Mouse (Mus musculus) effector memory CD4-positive, alpha-beta T cell, adult 7 months (primary cell): ENCODE data around the gene Prpf19. TPM values are rescaled to one million over a fixed set of nuclear protein-coding genes. Genes with fewer than 3 reads are reported as not detected.

Experiments
- polyA plus RNA-seq: library from polyadenylated mRNA; unstranded; fragments of 100-300 nt; shearing (Covaris generic); gene quantifications from one replicate; pipeline ENCODE4 v1.2.1, GENCODE M21; 2017

The Prpf19 gene
- 50.8 TPM for polyA plus RNA-seq

GRCm38 (mm10) chr19:10895016-10895528 lies at the start of gene Prpf19:
TSS of gene Prpf19 (plus strand) at chr19:10895231.

GRCm38 (mm10) chr19:10869886-10870527 lies 25.0 kb upstream of the Prpf19 start, which contains the start of gene Tmem132a:
TSS of gene Tmem132a (minus strand) at chr19:10869940.

DNA sequence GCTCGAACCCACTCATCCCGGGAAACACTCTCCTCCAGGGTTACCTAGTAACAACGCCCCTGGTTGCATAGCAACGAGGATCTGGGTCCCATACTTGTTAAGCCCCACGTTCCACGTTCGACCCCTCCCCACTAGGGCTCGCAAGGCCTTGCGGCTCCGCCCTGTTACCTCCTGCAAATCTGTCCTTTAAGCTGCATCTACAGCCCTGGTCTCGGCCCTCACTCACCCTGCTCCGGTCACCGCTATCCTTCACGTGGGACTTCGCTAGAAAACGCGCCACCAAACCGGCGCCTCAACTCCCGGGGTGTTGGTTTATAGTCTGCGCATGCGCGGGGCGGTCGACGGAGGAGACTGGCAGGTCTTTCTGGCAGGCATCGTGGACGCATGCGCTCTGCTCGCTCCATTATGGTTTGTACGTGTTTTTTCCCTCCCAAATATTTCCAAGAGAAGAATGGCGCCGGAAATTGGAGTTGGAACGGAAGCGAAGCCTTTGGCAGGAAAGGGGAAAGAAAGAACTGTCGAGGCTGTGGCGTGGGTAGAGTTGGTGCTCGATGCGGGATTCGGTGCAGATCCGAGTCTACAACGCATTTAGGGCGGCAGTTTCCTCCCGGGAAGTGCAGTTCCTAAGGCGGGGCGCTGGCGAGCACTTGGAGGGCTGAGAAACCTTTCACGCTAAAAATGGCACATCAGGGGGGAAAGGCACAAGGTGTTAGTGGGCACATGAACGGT lies 13.4 kb upstream of the Prpf19 start, which contains the start of gene Tmem109:
Tmem109 (minus strand) TSS at position 576 of the 729 bp plus-strand sequence.

DNA sequence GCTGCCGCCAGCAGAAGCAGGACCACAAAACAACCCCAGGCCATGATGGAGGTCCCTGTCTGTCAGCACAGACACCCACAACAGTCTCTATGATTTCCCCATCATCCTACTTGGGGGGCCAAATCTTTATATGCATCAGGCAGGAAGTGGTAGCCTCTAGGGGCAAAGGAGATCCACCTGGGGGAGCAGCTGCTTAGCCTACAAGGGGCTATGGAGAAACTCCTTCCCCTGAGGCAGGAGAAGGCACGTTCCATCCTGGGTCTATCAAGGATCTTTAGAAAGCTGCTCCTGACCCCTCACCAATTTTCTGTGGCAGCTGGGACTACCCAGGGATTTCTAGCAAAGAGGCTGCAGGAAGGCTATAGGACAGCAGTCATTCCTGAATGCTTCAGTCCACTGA lies 25.5 kb downstream of the Prpf19 start, which contains the start of gene Zp1:
Zp1 (minus strand) TSS at position 101 of the 400 bp plus-strand sequence.

DNA sequence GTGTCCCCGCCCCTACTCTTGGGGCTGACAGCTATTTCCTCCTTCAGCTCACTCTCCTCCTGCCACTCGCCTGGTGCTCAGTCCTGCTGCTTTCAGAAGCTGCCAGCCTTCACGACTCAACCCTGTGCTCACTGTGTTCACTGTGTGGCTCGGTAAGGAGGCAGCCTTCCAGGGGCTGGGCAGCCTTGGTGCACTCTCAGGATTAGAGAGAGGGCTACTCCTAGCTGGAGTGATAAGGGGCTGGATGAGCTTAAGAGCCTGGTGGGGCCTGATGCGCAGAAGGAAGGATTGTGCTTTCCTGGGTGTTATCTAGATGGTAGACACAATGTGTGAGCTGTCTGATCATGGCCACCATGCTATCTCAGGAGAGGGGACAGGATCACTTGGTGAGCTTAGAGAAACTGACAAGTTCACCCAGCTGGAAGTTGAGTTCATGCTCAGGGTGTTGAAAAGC lies 42.1 kb downstream of the Prpf19 start, which contains the start of gene Ptgdr2:
Ptgdr2 (plus strand) TSS at position 51 of the 454 bp plus-strand sequence.

DNA sequence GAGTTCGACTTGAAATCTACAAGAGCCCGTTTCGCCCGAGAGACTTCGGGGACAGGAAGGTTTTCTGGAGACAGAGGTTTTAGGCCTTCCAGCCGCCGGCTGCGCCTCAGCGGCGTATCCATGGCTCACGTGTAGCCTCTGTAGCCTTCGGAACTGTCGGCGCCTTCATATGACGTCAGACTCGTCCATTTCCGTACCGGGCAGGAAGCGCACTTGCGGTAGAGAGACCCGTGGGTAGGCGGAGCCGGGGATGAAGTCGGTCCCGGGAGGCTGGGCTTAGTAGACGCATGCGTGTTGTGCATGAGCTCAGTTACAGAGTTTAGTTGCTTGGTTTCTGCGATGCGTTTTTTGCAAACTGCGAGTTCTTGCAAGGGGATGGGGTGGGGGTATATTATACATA lies 54.1 kb downstream of the Prpf19 start, which contains the start of gene Ccdc86:
Ccdc86 (minus strand) TSS at position 155 of the 400 bp plus-strand sequence.

Other genes with a start within 250 kb of the Prpf19 start
- not detected for gene Pga5, start 217.2 kb upstream of the Prpf19 start, polyA plus RNA-seq
- gene Vps37c, start 206.5 kb upstream of the Prpf19 start, polyA plus RNA-seq, result 25.1 TPM
- gene Cd5, start 156.2 kb upstream of the Prpf19 start, polyA plus RNA-seq, result 564 TPM
- gene Cd6, start 65.2 kb upstream of the Prpf19 start, polyA plus RNA-seq, result 802 TPM
- gene Slc15a3, start 55.5 kb upstream of the Prpf19 start, polyA plus RNA-seq, result 19.5 TPM
- gene Tmem132a, start 25.3 kb upstream of the Prpf19 start, polyA plus RNA-seq, result 2.6 TPM
- gene Tmem109, start 13.2 kb upstream of the Prpf19 start, polyA plus RNA-seq, result 54.6 TPM
- not detected for gene Zp1, start 25.4 kb downstream of the Prpf19 start, polyA plus RNA-seq
- gene Ptgdr2, start 41.9 kb downstream of the Prpf19 start, polyA plus RNA-seq, result not detected
- 17.1 TPM for gene Ccdc86, start 54.0 kb downstream of the Prpf19 start, polyA plus RNA-seq
- not detected for gene Ms4a10, start 79.4 kb downstream of the Prpf19 start, polyA plus RNA-seq
- gene Ms4a15, start 98.0 kb downstream of the Prpf19 start, polyA plus RNA-seq, result 0.44 TPM
- not detected for gene Ms4a18, start 122.8 kb downstream of the Prpf19 start, polyA plus RNA-seq
- 1.1 TPM for gene Ms4a8a, start 185.9 kb downstream of the Prpf19 start, polyA plus RNA-seq
- not detected for gene 1700017D01Rik, start 235.6 kb downstream of the Prpf19 start, polyA plus RNA-seq